Mouse (Mus musculus) heart, adult 2 months (tissue): ENCODE measurements around the gene Grb10.

Experiments
- CTCF ChIP-seq: fragments of 200-600 bp; IDR thresholded peaks from 2 replicates; pipeline ENCODE4 v1.8.1; 2022; ENCODE audit warnings: antibody characterized with exemption, mild to moderate bottlenecking, moderate library complexity
- EP300 ChIP-seq: fragments of 200-500 bp; IDR thresholded peaks from 2 replicates; pipeline ENCODE4 v1.6.1; 2011; ENCODE audit warnings: low read depth, low read length, control low read depth; ENCODE audit not compliant: insufficient read depth
- POLR2A ChIP-seq: fragments of 200-500 bp; IDR thresholded peaks from 2 replicates; pipeline ENCODE4 v1.6.1; 2011; ENCODE audit warnings: mild to moderate bottlenecking, low read depth, low read length, control low read depth; ENCODE audit not compliant: insufficient read depth

DNA sequence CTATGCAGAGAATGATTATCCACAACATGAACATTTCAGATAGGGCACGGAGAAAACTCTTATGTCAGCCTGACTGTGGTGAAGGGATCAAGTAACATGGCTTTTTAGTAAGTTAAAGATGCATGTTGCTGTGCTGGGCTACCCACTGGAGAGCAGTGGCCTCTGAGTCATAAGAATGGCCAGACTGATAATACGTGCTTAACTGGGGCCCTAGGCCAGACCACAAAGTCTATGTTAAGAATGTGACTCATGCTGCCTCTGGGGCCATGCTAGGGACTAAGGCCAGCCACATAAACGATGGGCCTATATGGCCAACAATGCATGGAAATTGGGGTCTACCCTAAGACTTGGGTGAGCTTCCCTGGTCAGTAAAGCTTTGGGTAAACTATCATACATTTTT, 98.9 kb downstream of the Grb10 start:
- no peak for TF ChIP-seq POLR2A
- no peak for TF ChIP-seq CTCF
- TF ChIP-seq EP300 = no peak
